8 mouse cellular contexts compared by ENCODE assay signal in genomic region chr5:77266066-77266885, GRCm38 (mm10). TPM values are rescaled to one million over a fixed set of nuclear protein-coding genes. Genes with fewer than 3 reads are reported as not detected.
DNase-seq lines count a peak whose midpoint lies in the region; ATAC-seq lines count a peak whose summit lies in the region.

No protein-coding gene starts in this region.

- WGBS in liver, embryonic 13.5 days (ENCODE audit: insufficient replicate concordance) = under 1% methylated on average over 79 of the region's 87 CpGs
- under 1% methylated on average over 75 of the region's 87 CpGs for WGBS in stomach, embryonic 15.5 days

- H3K36me3 ChIP-seq in liver, embryonic 13.5 days = peaks cover 30% of the 10 kb centered on the region
- H3K36me3 ChIP-seq in stomach, embryonic 15.5 days = peaks cover 11% of the 10 kb centered on the region

- no peaks in the 10 kb centered on the region for H3K9me3 ChIP-seq in liver, embryonic 13.5 days (replicated peaks)
- no peaks in the 10 kb centered on the region for H3K9me3 ChIP-seq in stomach, embryonic 15.5 days

- peak; percentile 57 for ATAC-seq in liver, embryonic 13.5 days (ENCODE audit: low read depth)
- peak; percentile 58 for ATAC-seq in stomach, embryonic 15.5 days (ENCODE audit: insufficient read depth, low FRiP score, low read depth)

- H3K4me2 ChIP-seq in liver, embryonic 13.5 days = peak overlapping the region; percentile 91
- H3K4me2 ChIP-seq in stomach, embryonic 15.5 days = peak overlapping the region; percentile 72

- peak overlapping the region; percentile 92 for H3K9ac ChIP-seq in liver, embryonic 13.5 days
- H3K9ac ChIP-seq in stomach, embryonic 15.5 days = peak overlapping the region; percentile 67

- no peaks in the 10 kb centered on the region for H3K27me3 ChIP-seq in liver, embryonic 13.5 days
- no peaks in the 10 kb centered on the region for H3K27me3 ChIP-seq in stomach, embryonic 15.5 days (replicated peaks)

- peaks cover 30% of the 10 kb centered on the region for H3K4me1 ChIP-seq in liver, embryonic 13.5 days (replicated peaks)
- 0 out of 2 replicates have a peak, but pooled peaks cover 6% of the 10 kb centered on the region for H3K4me1 ChIP-seq in stomach, embryonic 15.5 days

- H3K4me3 ChIP-seq in liver, embryonic 13.5 days (replicated peaks) = peak overlapping the region; percentile 94
- peak overlapping the region; percentile 93 for H3K4me3 ChIP-seq in stomach, embryonic 15.5 days (replicated peaks)

- peak overlapping the region; percentile 84 for H3K27ac ChIP-seq in liver, embryonic 13.5 days
- peak overlapping the region; percentile 98 for H3K27ac ChIP-seq in stomach, embryonic 15.5 days

- peak; percentile 17 for DNase-seq in cerebellum, adult 9-11 months
- DNase-seq in cerebellum, adult 11-12 months = no peak
- peak; percentile 70 for DNase-seq in embryo, embryonic 9.5 days (ENCODE audit: extremely low spot score)
- peak; percentile 51 to 73 for DNase-seq in heart, adult 18-20 months
- DNase-seq in kidney, adult 11 months = peak; percentile 47
- peak; percentile 34 for DNase-seq in liver, embryonic 13.5 days
- peak; percentile 63 for DNase-seq in naive thymus-derived CD4-positive, alpha-beta T cell, adult 2 months (ENCODE audit: low read depth)

RNA-seq across cellular contexts. Expression of gene Rest, which starts 1.0 kb away (rescaled TPM):
- total RNA-seq in heart, adult 18-20 months (2021) = 10 to 100 TPM; 13.2 to 13.5 TPM
- 8.0 and 9.0 TPM in 2 replicates for polyA plus RNA-seq in liver, embryonic 13.5 days (2015; fragmentation: Nextera tagmentation; extraction: Ambion mirVana)
- 27.1 and 28.7 TPM in 2 replicates for polyA plus RNA-seq in stomach, embryonic 15.5 days (2015; fragmentation: Nextera tagmentation; extraction: Ambion mirVana)

RNA-seq across cellular contexts. Expression of gene Noa1, which starts 43.6 kb away (rescaled TPM):
- total RNA-seq in heart, adult 18-20 months (2021) = 10 to 100 TPM; 22.1 to 25.7 TPM
- polyA plus RNA-seq in liver, embryonic 13.5 days (2015; fragmentation: Nextera tagmentation; extraction: Ambion mirVana) = 30.1 and 33.6 TPM in 2 replicates
- polyA plus RNA-seq in stomach, embryonic 15.5 days (2015; fragmentation: Nextera tagmentation; extraction: Ambion mirVana) = 32.0 and 32.2 TPM in 2 replicates

RNA-seq across cellular contexts. Expression of gene Polr2b, which starts 43.7 kb away (rescaled TPM):
- 10 to 100 TPM; 32.8 to 36.7 TPM for total RNA-seq in heart, adult 18-20 months (2021)
- polyA plus RNA-seq in liver, embryonic 13.5 days (2015; fragmentation: Nextera tagmentation; extraction: Ambion mirVana) = 35.3 and 43.0 TPM in 2 replicates
- polyA plus RNA-seq in stomach, embryonic 15.5 days (2015; fragmentation: Nextera tagmentation; extraction: Ambion mirVana) = 52.1 and 56.3 TPM in 2 replicates

RNA-seq across cellular contexts. Expression of gene Spink2, which starts 55.0 kb away (rescaled TPM):
- not detected for total RNA-seq in heart, adult 18-20 months (2021)
- polyA plus RNA-seq in liver, embryonic 13.5 days (2015; fragmentation: Nextera tagmentation; extraction: Ambion mirVana) = 0.17 TPM in 1 of 2 replicates, not detected in the other
- polyA plus RNA-seq in stomach, embryonic 15.5 days (2015; fragmentation: Nextera tagmentation; extraction: Ambion mirVana) = 1.6 and 1.9 TPM in 2 replicates
